21 mouse cellular contexts compared by ENCODE assay signal in genomic region chrX:127484659-127485058, GRCm38 (mm10).
DNase-seq lines count a peak whose midpoint lies in the region; ATAC-seq and TF ChIP-seq lines count a peak whose summit lies in the region.
"Had no signal": no experiment of that assay in that cellular context is flagged by ENCODE, and none has a peak within 500 bp of the region (broad histone marks: within the 10 kb centered on the region; RNA-seq: fewer than 3 reads in every experiment).

No protein-coding gene starts in this region.

- TF ChIP-seq POLR2A in CH12.LX (IDR thresholded peaks at IDR 0.05; ENCODE audit: low read depth, low read length): no peak

- dilution Hi-C loops in CH12.LX (cut with MboI; ENCODE audit: extremely low pct_ligation_motif_present, extremely low pct_unique_long_range_greater_than_20kb, low sequenced_read_pairs): no loop called here

- no peak overlapping the region for H3K4me2 ChIP-seq in kidney, postnatal 0 days (ENCODE audit: low read length)
- H3K4me2 ChIP-seq in kidney, embryonic 14.5 days (replicated peaks; ENCODE audit: low read depth, low read length): no peak overlapping the region
- no peak overlapping the region for H3K4me2 ChIP-seq in CH12.LX (ENCODE audit: insufficient read depth, low read depth, poor library complexity, severe bottlenecking)
- no peak overlapping the region for H3K4me2 ChIP-seq in liver, postnatal 0 days (ENCODE audit: low read depth, low read length)
- H3K4me2 ChIP-seq in kidney, embryonic 16.5 days (replicated peaks; ENCODE audit: low read depth, low read length): no peak overlapping the region
- H3K4me2 ChIP-seq: forebrain, embryonic 12.5 days; limb, embryonic 13.5 days; neural tube, embryonic 13.5 days had no signal

- TF ChIP-seq RAD21 in CH12.LX (IDR thresholded peaks at IDR 0.05; ENCODE audit: low read depth, low read length): peak; percentile 7

- in situ Hi-C loops in CH12.LX (cut with MboI; ENCODE audit: low pct_ligation_motif_present, low pct_unique_long_range_greater_than_20kb, low sequenced_read_pairs): no loop called here

- no peak for DNase-seq in kidney, postnatal 0 days (ENCODE audit: low spot score)
- DNase-seq in 416B (ENCODE audit: low read depth) (peak; percentile 36), CH12.LX (ENCODE audit: extremely low read depth) (no peak)
- DNase-seq in embryo, embryonic 10.5 days (ENCODE audit: low spot score): peak; percentile 2
- no peak for DNase-seq in ovary, postnatal 14 days (ENCODE audit: low spot score)
- no peak for DNase-seq in liver, postnatal 0 days
- DNase-seq: cerebellum, adult 11 months; cerebellum, postnatal 25 days; heart, adult 11 months; heart, postnatal 4 days; kidney, postnatal 14 days; lung, postnatal 10 days; right cerebral cortex, postnatal 4 days had no signal

- no peaks in the 10 kb centered on the region for H3K27me3 ChIP-seq in kidney, postnatal 0 days (ENCODE audit: insufficient read depth, low read length)
- no peaks in the 10 kb centered on the region for H3K27me3 ChIP-seq in kidney, embryonic 14.5 days (ENCODE audit: control insufficient read depth, insufficient read depth, low read length)
- no peaks in the 10 kb centered on the region for H3K27me3 ChIP-seq in CH12.LX (replicated peaks)
- H3K27me3 ChIP-seq in liver, postnatal 0 days (ENCODE audit: insufficient read depth, low read length): no peaks in the 10 kb centered on the region
- no peaks in the 10 kb centered on the region for H3K27me3 ChIP-seq in kidney, embryonic 16.5 days (ENCODE audit: insufficient read depth, low read length)
- H3K27me3 ChIP-seq: forebrain, embryonic 12.5 days; limb, embryonic 13.5 days; megakaryocyte, embryonic 14.5 days; neural tube, embryonic 13.5 days had no signal

- H3K4me3 ChIP-seq in kidney, postnatal 0 days (replicated peaks; ENCODE audit: low read depth, low read length): no peak overlapping the region
- H3K4me3 ChIP-seq in kidney, embryonic 14.5 days (ENCODE audit: low read length): no peak overlapping the region
- H3K4me3 ChIP-seq in CH12.LX (replicated peaks in 1 of 3; ENCODE audit: low read depth in 2 of 3, low read length in 2 of 3, poor library complexity in 1 of 3): no peak overlapping the region
- no peak overlapping the region for H3K4me3 ChIP-seq in liver, postnatal 0 days (ENCODE audit: low read depth, low read length)
- no peak overlapping the region for H3K4me3 ChIP-seq in kidney, embryonic 16.5 days (ENCODE audit: low read length)
- H3K4me3 ChIP-seq: forebrain, embryonic 12.5 days; limb, embryonic 13.5 days; megakaryocyte, embryonic 14.5 days; neural tube, embryonic 13.5 days had no signal

- no peak for TF ChIP-seq EP300 in CH12.LX (IDR thresholded peaks at IDR 0.05; ENCODE audit: low read length)
- TF ChIP-seq EP300 in liver, postnatal 0 days (IDR thresholded peaks at IDR 0.05; ENCODE audit: low read depth): no peak

- no peaks in the 10 kb centered on the region for H3K9me3 ChIP-seq in kidney, postnatal 0 days (replicated peaks; ENCODE audit: low read length)
- no peaks in the 10 kb centered on the region for H3K9me3 ChIP-seq in kidney, embryonic 14.5 days (ENCODE audit: control insufficient read depth, low read length)
- H3K9me3 ChIP-seq in CH12.LX (replicated peaks; ENCODE audit: low read length): no peaks in the 10 kb centered on the region
- no peaks in the 10 kb centered on the region for H3K9me3 ChIP-seq in liver, postnatal 0 days (ENCODE audit: low read length)
- H3K9me3 ChIP-seq in kidney, embryonic 16.5 days (ENCODE audit: low read length): no peaks in the 10 kb centered on the region
- H3K9me3 ChIP-seq: forebrain, embryonic 12.5 days; limb, embryonic 13.5 days; megakaryocyte, embryonic 14.5 days; neural tube, embryonic 13.5 days had no signal

- H3K27ac ChIP-seq in kidney, postnatal 0 days: no peak overlapping the region
- no peak overlapping the region for H3K27ac ChIP-seq in kidney, embryonic 14.5 days (ENCODE audit: low read depth, low read length)
- no peak overlapping the region for H3K27ac ChIP-seq in CH12.LX (ENCODE audit: insufficient read depth, low read depth)
- H3K27ac ChIP-seq in liver, postnatal 0 days (ENCODE audit: low read depth): no peak overlapping the region
- no peak overlapping the region for H3K27ac ChIP-seq in kidney, embryonic 16.5 days (ENCODE audit: low read length)
- H3K27ac ChIP-seq: forebrain, embryonic 12.5 days; limb, embryonic 13.5 days; liver, embryonic 14.5 days; neural tube, embryonic 13.5 days had no signal

- no peak for ATAC-seq in kidney, postnatal 0 days (replicated peaks; ENCODE audit: low FRiP score, low read depth)
- no peak for ATAC-seq in kidney, embryonic 14.5 days (ENCODE audit: low FRiP score, low TSS enrichment)
- ATAC-seq in liver, postnatal 0 days: no peak
- ATAC-seq in kidney, embryonic 16.5 days (ENCODE audit: low FRiP score, low TSS enrichment): no peak
- ATAC-seq: intestine, postnatal 0 days had no signal

- H3K9ac ChIP-seq in kidney, postnatal 0 days (ENCODE audit: low read depth, low read length): no peak overlapping the region
- H3K9ac ChIP-seq in kidney, embryonic 14.5 days (ENCODE audit: low read depth, low read length): no peak overlapping the region
- no peak overlapping the region for H3K9ac ChIP-seq in CH12.LX (ENCODE audit: insufficient read depth, low read depth)
- H3K9ac ChIP-seq in liver, postnatal 0 days (replicated peaks): no peak overlapping the region
- no peak overlapping the region for H3K9ac ChIP-seq in kidney, embryonic 16.5 days (replicated peaks; ENCODE audit: low read length)
- H3K9ac ChIP-seq: forebrain, embryonic 12.5 days; limb, embryonic 13.5 days; liver, embryonic 14.5 days; neural tube, embryonic 13.5 days had no signal

- H3K36me3 ChIP-seq in kidney, postnatal 0 days (ENCODE audit: insufficient read depth, low read length): no peaks in the 10 kb centered on the region
- no peaks in the 10 kb centered on the region for H3K36me3 ChIP-seq in kidney, embryonic 14.5 days (ENCODE audit: control insufficient read depth, insufficient read depth, low read length)
- H3K36me3 ChIP-seq in CH12.LX (replicated peaks in 1 of 2; ENCODE audit: control insufficient read depth in 1 of 2, insufficient read depth in 1 of 2, low read length in 1 of 2): no peaks in the 10 kb centered on the region
- H3K36me3 ChIP-seq in liver, postnatal 0 days (replicated peaks; ENCODE audit: insufficient read depth, low read length): no peaks in the 10 kb centered on the region
- H3K36me3 ChIP-seq in kidney, embryonic 16.5 days (ENCODE audit: insufficient read depth, low read length): no peaks in the 10 kb centered on the region
- H3K36me3 ChIP-seq: forebrain, embryonic 12.5 days; limb, embryonic 13.5 days; neural tube, embryonic 13.5 days had no signal

- no peaks in the 10 kb centered on the region for H3K4me1 ChIP-seq in kidney, postnatal 0 days (replicated peaks; ENCODE audit: insufficient read depth, low read length)
- no peaks in the 10 kb centered on the region for H3K4me1 ChIP-seq in kidney, embryonic 14.5 days (ENCODE audit: control insufficient read depth, insufficient read depth, low read length)
- no peaks in the 10 kb centered on the region for H3K4me1 ChIP-seq in CH12.LX (ENCODE audit: control insufficient read depth in 1 of 2, insufficient read depth in 2 of 2)
- H3K4me1 ChIP-seq in liver, postnatal 0 days (ENCODE audit: insufficient read depth): no peaks in the 10 kb centered on the region
- no peaks in the 10 kb centered on the region for H3K4me1 ChIP-seq in kidney, embryonic 16.5 days (ENCODE audit: insufficient read depth, low read length)
- H3K4me1 ChIP-seq: forebrain, embryonic 12.5 days; limb, embryonic 13.5 days; megakaryocyte, embryonic 14.5 days; neural tube, embryonic 13.5 days had no signal

- no peaks in the 10 kb centered on the region for H3K79me2 ChIP-seq in CH12.LX (replicated peaks; ENCODE audit: control insufficient read depth, extremely low read depth, insufficient read depth, poor library complexity, severe bottlenecking)

- TF ChIP-seq CTCF in kidney, postnatal 0 days (IDR thresholded peaks at IDR 0.05; ENCODE audit: low read depth): peak; percentile 38
- no peak for TF ChIP-seq CTCF in CH12.LX (conservative IDR thresholded peaks at IDR 0.05 in 1 of 2, IDR thresholded peaks at IDR 0.05 in 1 of 2; ENCODE audit: low read depth in 2 of 2, low read length in 2 of 2)
- TF ChIP-seq CTCF in liver, postnatal 0 days (IDR thresholded peaks at IDR 0.05; ENCODE audit: low read depth): no peak

TF ChIP-seq in CH12.LX, 34 proteins besides CTCF, POLR2A, EP300 and RAD21:
- TF ChIP-seq PAX5 (IDR thresholded peaks at IDR 0.05; ENCODE audit: low read length) (no peak), KAT2A (IDR thresholded peaks at IDR 0.05; ENCODE audit: insufficient replicate concordance, low read length) (no peak), NELFE (IDR thresholded peaks at IDR 0.05; ENCODE audit: low read depth, low read length) (no peak), MAZ (IDR thresholded peaks at IDR 0.05; ENCODE audit: low read depth, low read length) (no peak), CHD2 (IDR thresholded peaks at IDR 0.05; ENCODE audit: low read length) (no peak), MAFK (IDR thresholded peaks at IDR 0.05; ENCODE audit: insufficient replicate concordance, low read length) (no peak), USF2 (conservative IDR thresholded peaks at IDR 0.05; ENCODE audit: low read depth, low read length) (no peak), RCOR1 (conservative IDR thresholded peaks at IDR 0.05; ENCODE audit: low read depth, low read length) (no peak), HCFC1 (IDR thresholded peaks at IDR 0.05; ENCODE audit: low read depth, low read length) (no peak), USF1 (IDR thresholded peaks at IDR 0.05; ENCODE audit: low read depth, low read length) (no peak), GABPA (IDR thresholded peaks at IDR 0.05; ENCODE audit: insufficient replicate concordance, low read depth, low read length) (no peak), ZMIZ1 (IDR thresholded peaks at IDR 0.05; ENCODE audit: low read depth, low read length) (no peak)

Comparison
In these comparisons a context has a peak if more than half of its experiments do, and no peak if none do; other contexts are left out.
1. DNase-seq: peak in 416B (single experiment) and embryo, embryonic 10.5 days (single experiment); none in kidney, postnatal 0 days (single experiment), CH12.LX (single experiment), ovary, postnatal 14 days (single experiment) and liver, postnatal 0 days (single experiment).